Mouse (Mus musculus) gonadal fat pad, adult 2 months (tissue): ENCODE results near the gene Gm4791. TPM values are rescaled to one million over a fixed set of nuclear protein-coding genes. Genes with fewer than 3 reads are reported as not detected.

Experiments used
- DNase-seq: peaks from one replicate; pipeline ENCODE4 v3.0.0-alpha.2; 2012; ENCODE audit warnings: low read depth
- polyA plus RNA-seq: library from polyadenylated mRNA; depleted of rRNA; stranded (reverse); fragments of >200 nt; gene quantifications from 2 replicates; pipeline ENCODE4 v1.2.3, GENCODE M21; 2012; rRNA removed

The Gm4791 gene
- not detected in 2 replicates for polyA plus RNA-seq

DNA sequence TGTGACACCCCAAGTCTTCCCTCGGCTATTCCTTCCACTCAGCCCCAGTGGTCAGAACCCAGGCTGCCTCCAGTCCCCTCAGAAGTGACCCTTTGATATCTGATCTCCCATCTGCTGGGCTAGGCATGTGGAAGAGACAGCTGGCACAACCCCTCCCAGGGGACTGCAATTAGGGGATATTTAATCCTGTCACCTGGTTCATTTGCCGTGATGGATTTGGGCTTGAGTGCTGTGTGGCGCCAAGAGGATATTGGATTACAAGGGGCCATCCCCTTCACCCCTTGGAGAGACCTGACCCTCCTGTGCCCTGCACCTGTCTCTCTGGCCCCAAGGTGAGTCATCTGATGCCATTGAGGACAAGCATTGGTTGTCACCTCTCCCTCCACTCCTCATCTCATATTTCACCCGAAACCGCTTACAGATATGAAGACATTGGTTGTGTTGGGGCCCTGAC is at the start of gene Gm4791:
Gene Gm4791 (plus strand): TSS at position 404 of the 454 bp plus-strand sequence.
- no peak for DNase-seq

DNA sequence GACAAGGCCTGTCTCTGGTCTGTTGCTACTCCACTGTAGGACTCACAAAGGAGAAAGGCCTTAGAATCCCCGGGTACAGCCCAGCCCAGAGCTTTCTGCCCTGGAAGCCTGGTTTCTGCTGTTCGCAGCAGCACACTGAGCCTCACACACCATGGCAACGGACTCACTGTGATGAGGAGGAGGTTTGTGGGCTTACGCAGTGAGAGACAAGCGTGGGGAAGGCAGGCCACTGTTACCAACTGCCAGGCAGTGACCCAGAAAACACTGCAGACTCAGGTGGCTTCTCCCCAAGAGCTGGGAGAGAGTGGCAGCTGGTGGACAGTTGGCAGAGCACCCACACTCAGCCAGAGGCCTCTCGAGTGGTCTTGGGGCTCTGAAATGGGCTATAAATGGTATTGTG is 42.3 kb upstream of the Gm4791 start:
- DNase-seq = no peak

DNA sequence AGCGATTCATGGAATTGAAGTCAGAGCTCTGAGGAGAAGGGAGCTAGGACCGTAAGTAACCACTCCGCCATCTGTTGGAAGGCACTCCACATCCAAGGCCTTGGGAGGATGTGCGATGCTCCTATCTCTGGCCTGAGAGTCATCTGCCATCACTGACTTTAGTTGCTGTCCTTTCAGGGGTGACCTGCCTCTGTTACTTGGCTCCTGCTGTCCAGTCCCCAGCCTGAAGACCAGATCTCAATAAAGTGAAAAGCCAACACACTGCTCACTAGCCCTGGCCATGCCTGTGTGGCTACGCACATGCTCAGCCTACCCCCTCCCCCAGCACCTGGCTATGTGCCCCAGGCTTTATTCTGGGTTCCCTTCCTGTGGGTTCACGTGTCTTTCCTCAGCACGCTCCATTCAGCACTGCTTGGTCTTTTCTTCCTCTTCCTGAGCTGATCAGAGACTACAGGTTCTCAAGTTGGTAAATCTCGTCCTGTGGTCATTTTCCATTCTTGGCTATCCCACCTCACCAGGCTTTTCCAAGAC is 41.1 kb upstream of the Gm4791 start:
- DNase-seq = no peak

DNA sequence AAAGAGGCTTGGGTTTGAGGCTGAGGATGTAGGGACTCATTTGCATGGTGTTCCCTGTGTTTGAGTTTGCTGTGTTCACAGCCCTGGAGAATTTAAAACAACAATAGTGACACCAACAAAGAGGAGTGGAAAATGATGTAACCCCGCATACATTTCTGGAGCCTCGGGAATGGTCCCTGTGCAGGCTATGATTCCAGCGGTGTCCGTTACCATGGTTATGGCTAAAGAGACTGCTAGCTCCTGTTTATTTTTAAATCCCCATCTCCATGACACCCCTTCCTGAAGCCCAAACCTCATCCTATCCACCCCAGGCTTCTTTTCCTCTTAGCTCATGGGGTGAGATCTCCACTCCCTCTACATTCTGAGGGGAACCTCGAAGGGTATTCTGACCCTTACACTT is 32.5 kb upstream of the Gm4791 start:
- DNase-seq = no peak

DNA sequence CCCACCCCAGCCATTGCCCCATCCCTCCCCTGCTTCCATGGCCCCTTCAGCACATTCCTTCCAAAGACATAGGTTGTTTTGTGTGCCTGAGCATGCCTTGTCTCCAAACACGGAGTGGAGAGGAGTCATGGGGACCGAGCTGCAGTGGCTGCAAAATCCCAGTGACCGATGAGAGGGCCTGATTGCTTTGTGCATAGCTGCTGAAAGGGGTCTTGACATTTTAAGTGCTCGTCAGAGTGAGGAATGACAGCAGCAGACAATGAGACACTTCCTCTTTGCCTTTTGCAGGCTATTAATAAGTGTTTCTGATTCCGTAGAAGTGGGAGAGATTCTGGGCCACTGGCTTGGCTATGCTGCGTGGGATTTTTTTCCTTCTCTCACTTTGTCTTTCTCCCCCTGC is 29.6 kb upstream of the Gm4791 start:
- DNase-seq = no peak

DNA sequence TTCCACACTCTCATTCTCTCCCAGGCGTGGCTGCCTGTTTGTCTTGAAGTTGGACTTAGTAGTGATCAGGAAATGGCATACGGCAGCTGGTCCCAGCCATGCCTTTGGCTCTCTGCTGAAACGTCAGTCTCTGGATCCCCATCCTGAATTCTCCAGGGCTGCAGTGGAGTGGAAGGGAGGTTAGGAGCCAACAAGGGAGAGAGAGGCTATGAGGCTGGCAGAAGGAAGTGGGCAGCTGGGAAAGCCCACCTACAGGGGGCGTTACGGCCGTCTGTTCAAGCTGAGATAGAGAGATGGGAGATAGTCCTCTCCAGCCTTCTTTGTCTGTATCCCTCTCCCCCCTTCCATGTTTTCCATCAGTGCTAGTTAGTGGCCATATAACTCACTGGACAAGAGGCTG is 29.1 kb upstream of the Gm4791 start:
- no peak for DNase-seq

DNA sequence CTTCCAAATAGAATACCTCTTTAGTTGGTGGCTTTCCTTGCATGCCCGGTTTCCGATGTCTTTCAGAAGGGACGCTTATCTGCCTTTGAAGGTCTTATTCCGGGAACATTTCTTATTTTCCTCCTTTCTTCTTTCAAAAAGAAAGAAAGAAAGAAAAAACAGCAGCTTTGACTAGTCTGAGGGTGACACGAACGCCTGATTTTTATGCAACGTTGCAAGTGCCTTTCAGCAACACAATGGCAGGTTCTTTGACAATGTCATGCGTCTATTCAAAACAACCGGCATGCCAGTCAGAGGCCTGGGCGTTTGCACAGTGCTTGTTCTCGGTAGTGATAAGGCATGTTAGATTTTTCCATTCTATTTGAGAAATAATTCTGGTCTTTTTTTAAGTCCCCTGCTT is 19.7 kb upstream of the Gm4791 start:
- no peak for DNase-seq

DNA sequence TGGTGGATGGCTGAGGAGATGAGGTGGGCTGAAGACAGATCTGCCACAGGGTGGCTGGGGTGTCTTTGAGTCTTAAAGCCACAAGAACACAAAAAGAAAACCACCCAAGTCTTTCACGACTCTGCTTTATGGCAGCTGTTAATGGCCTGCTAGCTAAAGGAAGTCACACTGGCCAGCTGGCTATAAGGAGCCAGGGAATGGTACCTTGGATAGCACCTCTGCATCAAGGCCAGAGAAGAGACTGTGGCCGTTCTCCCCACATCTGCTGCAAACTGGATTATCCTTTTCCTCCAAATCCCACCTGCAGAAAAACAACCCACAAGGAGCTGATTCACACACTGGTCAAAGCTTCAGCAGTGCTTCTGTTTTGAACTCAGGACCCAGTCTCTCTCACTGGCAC is 18.4 kb upstream of the Gm4791 start:
- DNase-seq = no peak

DNA sequence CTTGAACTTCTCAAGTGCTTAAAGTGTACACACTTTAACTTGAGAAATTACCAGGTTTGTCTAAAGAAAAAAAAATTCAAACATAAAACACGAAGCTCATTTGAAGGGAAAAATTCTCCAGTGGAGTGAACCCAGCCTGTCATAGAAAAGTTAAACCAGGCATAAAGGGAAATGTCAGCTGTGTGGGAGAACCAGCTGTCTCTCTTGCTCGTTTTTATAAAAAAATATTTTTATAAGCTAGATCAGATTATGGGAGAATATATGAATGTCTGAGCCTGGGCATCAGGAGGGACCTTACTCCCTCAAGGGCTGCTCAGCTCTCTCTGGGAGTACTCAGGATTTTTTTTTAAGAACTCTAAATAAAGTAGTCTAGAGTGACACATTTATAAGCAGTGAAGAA is 15.1 kb upstream of the Gm4791 start:
- DNase-seq = no peak

DNA sequence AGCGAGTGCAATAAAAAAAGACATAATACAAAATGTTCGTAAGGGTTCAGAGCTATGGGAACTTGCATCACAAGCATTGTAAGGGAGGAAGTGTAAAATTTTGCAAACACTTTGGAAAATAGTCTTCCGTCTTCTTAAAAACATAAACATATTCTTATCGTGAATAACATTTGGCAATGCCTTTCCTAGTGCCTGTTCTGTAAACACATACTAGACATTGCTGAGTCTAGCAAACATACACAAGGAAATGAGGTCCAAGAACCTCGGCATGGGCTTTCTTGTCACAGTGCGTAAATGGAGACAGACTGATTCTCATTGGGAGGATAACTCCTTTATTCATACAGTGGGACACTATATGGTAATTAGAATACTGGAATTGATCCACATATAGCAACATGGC is 43.0 kb downstream of the Gm4791 start:
- no peak for DNase-seq
